Mouse (Mus musculus) midbrain, embryonic 14.5 days (tissue): ENCODE data around the gene Tm9sf3. TPM values are rescaled to one million over a fixed set of nuclear protein-coding genes. Genes with fewer than 3 reads are reported as not detected.

Experiments used
- ATAC-seq: fragments of 200-750 bp; cut with Nextera tagmentation; 2 replicates; pipeline ENCODE4 v1.8.0; 2017; ENCODE audit warnings: moderate number of reproducible peaks, moderate library complexity; ENCODE audit not compliant: low FRiP score, low TSS enrichment
- DNase-seq: peaks from one replicate; pipeline ENCODE4 v3.0.0-alpha.2; 2015
- H3K27ac ChIP-seq: fragments of 300-500 bp; sonication (generic); replicated peaks from 2 replicates; pipeline ENCODE4 v1.5.1; 2014; ENCODE audit warnings: mild to moderate bottlenecking, low read depth, low read length, moderate library complexity
- H3K27me3 ChIP-seq: fragments of 300-500 bp; sonication (generic); 2 replicates; pipeline ENCODE4 v1.6.1; 2014; ENCODE audit warnings: low read length, control low read depth, mixed read lengths; ENCODE audit not compliant: control insufficient read depth, insufficient read depth
- H3K36me3 ChIP-seq: fragments of 300-500 bp; sonication (generic); 2 replicates; pipeline ENCODE4 v1.6.1; 2014; ENCODE audit warnings: low read length, control low read depth; ENCODE audit not compliant: control insufficient read depth, insufficient read depth
- H3K4me1 ChIP-seq: fragments of 300-500 bp; sonication (generic); 2 replicates; pipeline ENCODE4 v1.6.1; 2014; ENCODE audit warnings: mild to moderate bottlenecking, antibody characterized with exemption, low read length, control low read depth; ENCODE audit not compliant: control insufficient read depth, insufficient read depth
- H3K4me2 ChIP-seq: fragments of 300-500 bp; sonication (generic); 2 replicates; pipeline ENCODE4 v1.6.1; 2014; ENCODE audit warnings: mild to moderate bottlenecking, low read length, moderate library complexity
- H3K4me3 ChIP-seq: fragments of 300-500 bp; sonication (generic); replicated peaks from 2 replicates; pipeline ENCODE4 v1.5.1; 2014; ENCODE audit warnings: low read depth, low read length
- H3K9ac ChIP-seq: fragments of 300-500 bp; sonication (generic); replicated peaks from 2 replicates; pipeline ENCODE4 v1.6.1; 2014; ENCODE audit warnings: mild to moderate bottlenecking, low read length, moderate library complexity
- H3K9me3 ChIP-seq: fragments of 300-500 bp; sonication (generic); 2 replicates; pipeline ENCODE4 v1.6.1; 2016; ENCODE audit warnings: low read length, control low read depth, mixed read lengths; ENCODE audit not compliant: control insufficient read depth
- WGBS: fragments of 180-500 bp; shearing (Covaris S2); extraction: QIAGEN DNeasy Blood & Tissue Kit; methylation state at CpG from one replicate; pipeline ENCODE4 v1.1.7; 2014; 5-methylcytosine and 5-hydroxymethylcytosine counted together
- polyA plus RNA-seq: library from polyadenylated mRNA; unstranded; fragments of >200 nt; fragmentation: Nextera tagmentation; extraction: Ambion mirVana; gene quantifications from 2 replicates; pipeline ENCODE4 v1.2.1, GENCODE M21; 2014

Tm9sf3 gene
- polyA plus RNA-seq, 1 experiment from 2014 or later, result 112 TPM

DNA sequence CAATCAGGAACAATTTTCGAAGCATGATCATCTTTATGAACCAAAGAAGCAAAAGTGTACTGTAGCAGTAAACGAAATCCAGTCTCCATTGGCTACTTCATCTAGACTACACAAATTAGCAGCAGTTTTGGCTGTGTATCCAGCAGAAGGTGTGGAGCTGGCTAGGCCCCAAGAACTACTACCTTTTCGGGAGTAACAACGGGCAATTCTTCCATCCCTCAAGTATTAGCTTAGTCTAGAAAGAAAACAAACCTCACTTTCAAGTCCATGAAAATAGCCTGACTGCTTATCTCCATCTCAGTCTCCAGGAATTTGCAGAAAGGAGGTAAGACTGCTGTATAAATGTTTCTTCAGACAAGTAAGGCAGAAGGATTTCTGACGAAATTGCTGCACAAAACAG is 9.2 kb downstream of the Tm9sf3 start:
- no peaks in the 10 kb centered on the region; the same call in 1 of the 2 replicates for H3K4me1 ChIP-seq
- H3K9me3 ChIP-seq, result no peaks in the 10 kb centered on the region
- H3K27me3 ChIP-seq, result no peaks in the 10 kb centered on the region
- H3K4me2 ChIP-seq, result no peak overlapping the region
- no peak overlapping the region for H3K27ac ChIP-seq
- no peak for DNase-seq
- WGBS, result 93% methylated on average over 5 of the region's 5 CpGs
- no peak for ATAC-seq
- H3K36me3 ChIP-seq, result 0 out of 2 replicates have a peak, but pooled peaks cover 2% of the 10 kb centered on the region
- H3K9ac ChIP-seq, result no peak overlapping the region
- no peak overlapping the region for H3K4me3 ChIP-seq

DNA sequence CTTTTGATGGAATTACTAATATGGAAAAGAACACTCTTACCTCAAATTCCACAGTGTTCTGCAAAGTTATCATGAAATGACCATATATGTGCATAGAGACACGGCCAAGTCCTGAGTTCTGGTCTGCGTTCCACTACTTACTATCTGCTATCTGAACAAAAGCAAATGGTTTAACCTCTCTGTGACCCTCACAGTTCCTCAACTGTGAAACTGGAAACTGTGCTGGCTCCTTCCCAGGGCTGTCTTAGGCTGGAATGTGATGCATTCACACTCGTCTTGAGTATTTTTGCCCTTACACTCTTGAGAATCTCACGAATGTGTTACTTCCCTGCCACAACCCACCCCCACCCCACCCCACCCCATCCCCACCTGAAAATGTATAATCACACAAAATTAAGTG is 14.8 kb downstream of the Tm9sf3 start:
- no peaks in the 10 kb centered on the region for H3K27me3 ChIP-seq
- no peak overlapping the region for H3K9ac ChIP-seq
- peaks cover 21% of the 10 kb centered on the region for H3K36me3 ChIP-seq
- WGBS, result 87% methylated on average over 4 of the region's 4 CpGs
- H3K4me1 ChIP-seq, result no peaks in the 10 kb centered on the region
- H3K4me2 ChIP-seq, result no peak overlapping the region
- no peak overlapping the region for H3K27ac ChIP-seq
- H3K9me3 ChIP-seq, result no peaks in the 10 kb centered on the region
- ATAC-seq (no peak), DNase-seq (no peak)
- no peak overlapping the region for H3K4me3 ChIP-seq

DNA sequence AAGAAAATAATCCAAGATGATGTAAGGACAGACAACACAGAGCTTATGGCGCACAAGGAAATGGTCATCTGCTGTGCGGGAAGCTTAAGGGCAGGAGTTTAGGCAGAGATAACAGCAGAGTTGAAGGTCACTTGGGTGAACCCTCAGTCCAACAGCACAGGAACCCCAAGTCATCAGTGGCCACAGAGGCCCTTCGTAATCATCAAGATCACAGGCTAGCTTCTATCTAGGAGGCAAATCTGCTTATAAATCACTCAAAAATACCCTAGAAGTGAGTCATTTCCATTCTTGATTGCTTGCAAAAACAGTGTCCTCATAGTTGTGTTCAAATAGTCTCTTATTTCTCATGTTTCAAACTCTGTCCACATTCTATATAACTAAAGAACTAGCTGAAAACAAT is 15.5 kb downstream of the Tm9sf3 start:
- no peaks in the 10 kb centered on the region for H3K27me3 ChIP-seq
- WGBS, result 95% methylated on average over 3 of the region's 3 CpGs
- no peak overlapping the region for H3K4me2 ChIP-seq
- H3K27ac ChIP-seq, result no peak overlapping the region
- ATAC-seq (no peak), DNase-seq (no peak)
- no peak overlapping the region for H3K9ac ChIP-seq
- no peak overlapping the region for H3K4me3 ChIP-seq
- H3K9me3 ChIP-seq, result no peaks in the 10 kb centered on the region
- H3K36me3 ChIP-seq, result peaks cover 21% of the 10 kb centered on the region
- no peaks in the 10 kb centered on the region for H3K4me1 ChIP-seq

DNA sequence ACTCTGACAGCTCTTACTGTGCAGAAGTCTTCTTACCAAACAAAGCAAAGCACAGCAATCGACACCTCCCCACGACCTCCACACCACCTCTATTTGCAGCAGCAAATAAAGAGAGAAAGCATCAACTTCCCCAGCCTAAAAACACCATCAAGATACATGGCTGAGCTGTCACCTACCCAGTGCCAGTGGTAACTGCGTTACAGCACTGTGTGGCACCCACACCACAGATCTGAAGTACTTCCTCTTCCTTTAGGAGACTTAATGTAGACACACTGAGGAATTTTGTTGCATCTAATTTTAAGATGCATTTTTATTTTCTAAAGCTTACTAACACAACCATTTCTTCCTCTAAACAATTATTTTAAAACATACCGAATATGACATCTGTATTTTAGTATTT is 17.5 kb downstream of the Tm9sf3 start:
- peaks cover 37% of the 10 kb centered on the region for H3K36me3 ChIP-seq
- DNase-seq (no peak), ATAC-seq (no peak)
- no peaks in the 10 kb centered on the region for H3K27me3 ChIP-seq
- H3K27ac ChIP-seq, result no peak overlapping the region
- H3K4me2 ChIP-seq, result no peak overlapping the region
- H3K9me3 ChIP-seq, result no peaks in the 10 kb centered on the region
- 84% methylated on average over 4 of the region's 4 CpGs for WGBS
- H3K4me1 ChIP-seq, result no peaks in the 10 kb centered on the region
- no peak overlapping the region for H3K9ac ChIP-seq
- H3K4me3 ChIP-seq, result no peak overlapping the region

DNA sequence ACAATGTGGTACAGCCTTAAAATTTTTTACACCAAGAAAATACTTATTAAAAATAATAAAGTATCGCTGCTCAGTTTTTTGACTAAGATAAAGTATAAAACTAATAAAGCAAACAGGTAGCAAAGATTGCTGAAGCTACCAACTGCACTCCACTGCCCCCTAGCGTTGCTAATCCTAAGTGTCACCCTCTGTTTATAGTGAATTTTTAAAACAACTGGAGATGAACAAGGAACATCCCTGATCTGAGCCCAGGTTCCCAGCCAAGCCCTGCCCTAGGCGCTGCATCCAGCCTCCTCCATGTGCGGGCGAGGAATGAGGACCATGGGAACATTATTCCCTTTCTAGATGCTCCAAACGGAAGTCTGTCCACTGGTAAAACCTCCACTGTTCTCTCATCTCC is 19.2 kb downstream of the Tm9sf3 start:
- 64% methylated on average over 6 of the region's 6 CpGs for WGBS
- peaks cover 50% of the 10 kb centered on the region for H3K36me3 ChIP-seq
- H3K9ac ChIP-seq, result no peak overlapping the region

DNA sequence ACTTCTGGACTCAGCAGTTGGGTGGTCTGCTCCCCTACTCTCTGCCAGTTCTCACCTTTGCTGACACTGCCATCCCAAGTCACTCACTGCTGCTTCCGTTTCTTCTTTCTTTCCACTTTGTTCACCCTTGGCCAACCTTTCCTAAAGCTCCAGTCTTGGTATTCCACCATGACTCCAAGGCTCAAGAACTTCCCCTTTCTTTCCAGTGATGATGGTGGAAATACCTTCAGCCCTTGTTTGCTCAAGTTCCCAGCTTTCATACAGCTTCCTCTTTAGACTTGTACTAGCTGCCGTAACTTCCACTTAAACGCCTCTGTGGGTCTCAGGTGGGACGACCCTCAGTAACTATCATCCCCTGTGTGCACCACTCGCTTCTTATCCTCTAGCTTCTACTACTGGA is 21.8 kb downstream of the Tm9sf3 start:
- ATAC-seq, result no peak
- Histone ChIP-seq H3K4me2 (no peak overlapping the region), H3K4me3 (no peak overlapping the region), H3K9me3 (no peaks in the 10 kb centered on the region), H3K9ac (no peak overlapping the region), H3K27me3 (no peaks in the 10 kb centered on the region), H3K4me1 (no peaks in the 10 kb centered on the region), H3K36me3 (peaks cover 64% of the 10 kb centered on the region), H3K27ac (no peak overlapping the region)
- WGBS, result 98% methylated on average over 5 of the region's 5 CpGs
- no peak for DNase-seq

More for the DNA sequence above, 19.2 kb downstream of the Tm9sf3 start:
- H3K27ac ChIP-seq, result no peak overlapping the region
- peak; percentile 86 for DNase-seq
- H3K27me3 ChIP-seq, result no peaks in the 10 kb centered on the region
- H3K4me3 ChIP-seq, result no peak overlapping the region
- no peaks in the 10 kb centered on the region for H3K4me1 ChIP-seq
- H3K4me2 ChIP-seq, result no peak overlapping the region
- no peak for ATAC-seq
- no peaks in the 10 kb centered on the region for H3K9me3 ChIP-seq

DNA sequence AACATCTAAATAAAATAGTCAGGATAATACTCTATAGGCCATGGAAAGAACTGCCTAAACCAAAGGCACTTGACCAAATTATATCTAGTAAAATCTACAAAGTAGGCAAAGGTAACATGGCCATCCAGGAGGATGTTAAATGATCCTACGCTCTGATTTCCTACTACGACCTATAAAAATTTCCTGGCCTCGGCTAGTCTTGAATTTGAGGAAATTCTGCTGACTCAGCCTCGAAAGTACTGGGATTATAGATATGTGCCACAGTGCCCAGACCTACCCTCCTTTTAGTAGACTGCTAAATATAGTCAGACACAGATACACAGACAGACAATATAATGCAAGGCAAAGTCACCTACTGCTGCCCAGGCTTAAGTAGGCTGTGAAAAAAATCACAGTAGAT is 30.1 kb downstream of the Tm9sf3 start:
- Histone ChIP-seq H3K9me3 (no peaks in the 10 kb centered on the region), H3K27ac (no peak overlapping the region), H3K36me3 (peaks cover 64% of the 10 kb centered on the region), H3K4me2 (no peak overlapping the region), H3K9ac (no peak overlapping the region), H3K4me3 (no peak overlapping the region), H3K27me3 (no peaks in the 10 kb centered on the region), H3K4me1 (no peaks in the 10 kb centered on the region)
- 93% methylated on average over 4 of the region's 4 CpGs for WGBS
- ATAC-seq, result no peak
- DNase-seq, result no peak

DNA sequence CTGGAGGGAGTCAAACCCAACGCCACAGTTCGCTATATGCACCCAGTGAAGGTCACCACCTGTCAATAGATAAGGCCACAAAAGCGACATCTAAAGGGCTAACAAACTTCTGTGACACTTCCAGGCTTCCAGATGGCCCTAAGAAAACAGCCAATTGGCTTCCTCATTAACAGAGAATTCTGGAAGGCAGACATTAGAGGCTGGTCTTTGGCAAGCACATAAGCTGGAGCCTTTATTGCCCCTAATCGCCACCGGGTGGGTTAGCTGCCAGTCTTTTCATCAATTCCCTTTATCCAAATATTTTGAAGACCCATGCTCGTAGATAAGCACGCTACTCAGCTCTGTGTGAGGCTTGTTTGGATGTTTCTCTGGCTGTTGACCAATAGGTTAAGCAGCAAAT is 55.5 kb downstream of the Tm9sf3 start:
- DNase-seq, result no peak
- Histone ChIP-seq H3K27ac (no peak overlapping the region), H3K27me3 (peaks cover 48% of the 10 kb centered on the region), H3K4me1 (peaks cover 20% of the 10 kb centered on the region), H3K9me3 (no peaks in the 10 kb centered on the region), H3K4me3 (no peak overlapping the region), H3K36me3 (peaks cover 15% of the 10 kb centered on the region), H3K9ac (no peak overlapping the region), H3K4me2 (no peak overlapping the region)
- 73% methylated on average over 7 of the region's 7 CpGs for WGBS
- no peak for ATAC-seq

DNA sequence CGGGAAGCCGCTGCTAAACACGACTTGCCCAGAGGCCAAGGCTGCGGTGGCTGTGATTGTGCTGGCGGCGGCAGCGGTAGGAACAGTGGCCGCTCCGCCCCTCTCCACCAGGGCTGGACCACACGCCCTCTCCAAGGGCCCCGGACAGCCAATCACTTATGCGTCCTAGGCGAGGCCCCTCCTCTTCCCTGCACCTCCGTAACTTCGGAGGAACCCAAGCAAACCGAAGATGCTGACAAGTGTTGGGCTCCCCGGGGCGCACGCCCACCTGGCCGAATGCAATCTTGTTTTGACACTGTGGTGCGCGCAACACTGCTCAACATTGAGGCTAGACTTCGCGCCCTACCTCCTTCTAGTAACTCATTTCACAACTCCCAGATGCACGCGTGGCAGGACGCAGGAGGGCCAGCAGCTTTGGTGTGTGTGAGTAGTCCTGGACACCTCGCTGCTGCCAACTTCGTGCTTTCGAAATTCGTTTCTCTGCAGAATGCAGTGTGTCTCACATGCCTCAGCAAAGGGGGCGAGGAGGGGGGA is 56.9 kb downstream of the Tm9sf3 start, which contains the start of gene Tll2:
Tll2 (minus strand) TSS at position 25 of the 534 bp plus-strand sequence.
- H3K27me3 ChIP-seq, result peaks cover 59% of the 10 kb centered on the region
- H3K36me3 ChIP-seq, result 0 out of 2 replicates have a peak, but pooled peaks cover 7% of the 10 kb centered on the region
- H3K4me3 ChIP-seq, result peak within 1 kb of the TSS; percentile 42
- DNase-seq (peak; percentile 75), ATAC-seq (peak; percentile 87)
- peak within 1 kb of the TSS; percentile 45; the same call in 1 of the 2 replicates for H3K9ac ChIP-seq
- no peak within 1 kb of the TSS for H3K27ac ChIP-seq
- H3K9me3 ChIP-seq, result no peaks in the 10 kb centered on the region
- peak within 1 kb of the TSS; percentile 94 for H3K4me2 ChIP-seq
- 1% methylated on average over 32 of the region's 32 CpGs for WGBS
- H3K4me1 ChIP-seq, result peaks cover 20% of the 10 kb centered on the region
